Mouse (Mus musculus) gastrocnemius, postnatal 36 days (tissue): ENCODE measurements around the gene Tgm6. TPM values are rescaled to one million over a fixed set of nuclear protein-coding genes. Genes with fewer than 3 reads are reported as not detected.

ENCODE experiments used
- DNase-seq, 2 experiments: peaks; one replicate each; pipeline ENCODE4 v3.0.0; 2022
- intact Hi-C: fragments of 180-260 bp; cut with DNase I; formaldehyde crosslinking; loops from one replicate; pipeline ENCODE4 v1.15.1; 2025
- long read RNA-seq, 2 experiments: library from polyadenylated mRNA; stranded (forward); transcript quantifications; one replicate each; pipeline ENCODE4 v2.0.0; 2021
- total RNA-seq, 2 experiments: library from RNA; stranded (reverse); gene quantifications; 2 replicates each; pipeline ENCODE4 v1.2.3; 2021

Gene Tgm6
- not detected for total RNA-seq
- long read RNA-seq, experiment 1 = 0 reads
- long read RNA-seq, experiment 2 = 0 reads

GRCm38 (mm10) chr2:130112116-130112515 lies at the start of gene Tgm6:
Gene Tgm6 (plus strand): TSS chr2:130112416.
- DNase-seq = no peak
- intact Hi-C loops = no loop called here

- DNase-seq = no peak
- intact Hi-C loops = no loop called here
Observed at GRCm38 (mm10) chr2:130068228-130068627, 44.0 kb upstream of the Tgm6 start.

- intact Hi-C loops = loop anchor here (5.0 kb wide), 2 partner anchors 97 to 177 kb away; no protein-coding TSS in a partner anchor
Observed at GRCm38 (mm10) chr2:130070396-130070795, 41.8 kb upstream of the Tgm6 start.

GRCm38 (mm10) chr2:130112804-130113203 lies 588 bp downstream of the Tgm6 start:
- intact Hi-C loops = no loop called here
- no peak for DNase-seq

More at GRCm38 (mm10) chr2:130070396-130070795, 41.8 kb upstream of the Tgm6 start:
- no peak for DNase-seq

- no peak for DNase-seq
- intact Hi-C loops = no loop called here
Observed at GRCm38 (mm10) chr2:130113379-130113778, 1.2 kb downstream of the Tgm6 start.

- no peak for DNase-seq
- intact Hi-C loops = no loop called here
Observed at GRCm38 (mm10) chr2:130118649-130119048, 6.4 kb downstream of the Tgm6 start.

GRCm38 (mm10) chr2:130125279-130126059 lies 13.3 kb downstream of the Tgm6 start:
- DNase-seq = no peak
- intact Hi-C loops = no loop called here

- intact Hi-C loops = no loop called here
- no peak for DNase-seq
Observed at GRCm38 (mm10) chr2:130126073-130126472, 13.9 kb downstream of the Tgm6 start.

- intact Hi-C loops = no loop called here
- no peak for DNase-seq
Observed at GRCm38 (mm10) chr2:130129687-130130086, 17.5 kb downstream of the Tgm6 start.

GRCm38 (mm10) chr2:130143011-130143410 lies 30.8 kb downstream of the Tgm6 start:
- intact Hi-C loops = no loop called here

GRCm38 (mm10) chr2:130144703-130145324 lies 32.6 kb downstream of the Tgm6 start:
- DNase-seq = no peak
- intact Hi-C loops = no loop called here

More at GRCm38 (mm10) chr2:130143011-130143410, 30.8 kb downstream of the Tgm6 start:
- no peak for DNase-seq

- DNase-seq = no peak
- intact Hi-C loops = no loop called here
Observed at GRCm38 (mm10) chr2:130146089-130146668, 34.0 kb downstream of the Tgm6 start.

GRCm38 (mm10) chr2:130155171-130155570 lies 43.0 kb downstream of the Tgm6 start:
- DNase-seq = no peak
- intact Hi-C loops = no loop called here

- DNase-seq = no peak
- intact Hi-C loops = no loop called here
Observed at GRCm38 (mm10) chr2:130155851-130156250, 43.6 kb downstream of the Tgm6 start.

GRCm38 (mm10) chr2:130157231-130158087 lies 45.2 kb downstream of the Tgm6 start:
- intact Hi-C loops = no loop called here
- no peak for DNase-seq

- DNase-seq = no peak
- intact Hi-C loops = no loop called here
Observed at GRCm38 (mm10) chr2:130158088-130158437, 45.8 kb downstream of the Tgm6 start.

GRCm38 (mm10) chr2:130162701-130163100 lies 50.5 kb downstream of the Tgm6 start:
- intact Hi-C loops = no loop called here
- DNase-seq = no peak

GRCm38 (mm10) chr2:130166311-130167214 lies 54.3 kb downstream of the Tgm6 start:
- intact Hi-C loops = loop anchor here (5.0 kb wide), 1 partner anchor 94 kb away; no protein-coding TSS in a partner anchor

GRCm38 (mm10) chr2:130167861-130168260 lies 55.6 kb downstream of the Tgm6 start:
- intact Hi-C loops = loop anchor here (5.0 kb wide), 1 partner anchor 96 kb away; no protein-coding TSS in a partner anchor
- DNase-seq = peak in 1 of 2 experiments; percentile 14

More at GRCm38 (mm10) chr2:130166311-130167214, 54.3 kb downstream of the Tgm6 start:
- DNase-seq = no peak
